Mouse (Mus musculus): ENCODE results near the gene Isoc2b.

DNA sequence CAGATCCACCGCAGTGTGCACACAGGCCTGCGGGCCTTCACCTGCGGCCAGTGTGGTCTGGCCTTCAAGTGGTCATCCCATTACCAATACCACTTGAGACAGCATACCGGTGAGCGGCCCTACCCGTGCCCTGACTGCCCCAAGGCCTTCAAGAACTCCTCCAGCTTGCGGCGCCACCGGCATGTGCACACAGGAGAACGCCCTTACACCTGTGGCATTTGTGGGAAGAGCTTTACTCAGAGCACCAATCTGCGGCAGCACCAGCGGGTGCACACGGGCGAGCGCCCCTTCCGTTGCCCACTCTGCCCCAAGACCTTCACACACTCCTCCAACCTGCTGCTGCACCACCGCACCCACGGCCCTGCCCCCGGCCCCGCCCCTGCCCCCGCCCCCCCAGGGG, 49.0 kb upstream of the Isoc2b start:
- TF ChIP-seq CTCF (IDR thresholded peaks at IDR 0.05; ENCODE audit: low read depth) = no peak
- TF ChIP-seq EP300 (IDR thresholded peaks at IDR 0.05; ENCODE audit: low read depth) = no peak

Measured in liver, embryonic 14.5 days (tissue).